Mouse (Mus musculus): ENCODE results near the gene Olfr643.

DNA sequence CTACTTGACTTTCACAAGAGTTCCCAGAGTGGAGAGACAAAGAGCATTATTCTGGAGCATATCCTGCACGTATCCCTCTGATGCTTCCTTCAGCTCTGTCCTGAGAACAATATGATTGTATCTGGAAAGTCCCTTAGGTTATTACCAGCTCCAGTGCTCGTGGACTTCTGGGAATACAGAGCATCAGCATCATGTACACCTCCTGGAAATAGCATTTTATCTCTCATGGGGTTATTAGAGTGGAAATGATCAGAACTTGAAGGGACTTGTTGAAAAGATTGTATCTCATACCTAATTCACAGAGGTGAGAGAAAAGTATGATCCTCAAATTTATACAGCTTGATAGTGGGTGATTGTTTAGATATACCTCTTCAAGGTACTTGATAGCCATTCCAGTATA lies 75.9 kb downstream of the Olfr643 start, which contains the start of gene 4930516K23Rik:
- TF ChIP-seq CTCF (IDR thresholded peaks at IDR 0.05; ENCODE audit: insufficient read depth, low read length) (no peak), POLR2A (IDR thresholded peaks at IDR 0.05; ENCODE audit: borderline replicate concordance, extremely low read depth, low read depth, low read length) (no peak)
